Mouse (Mus musculus) kidney, embryonic 16.5 days (tissue): ENCODE results near the gene Drd3. TPM values are rescaled to one million over a fixed set of nuclear protein-coding genes. Genes with fewer than 3 reads are reported as not detected.

Source experiments
- ATAC-seq: fragments of 200-750 bp; cut with Nextera tagmentation; 2 replicates; pipeline ENCODE4 v1.8.0; 2017; ENCODE audit warnings: moderate TSS enrichment; ENCODE audit not compliant: low FRiP score, low TSS enrichment
- H3K27ac ChIP-seq: fragments of 300-500 bp; sonication (generic); 2 replicates; pipeline ENCODE4 v1.5.1; 2014; ENCODE audit warnings: low read length
- H3K27me3 ChIP-seq: fragments of 300-500 bp; sonication (generic); 2 replicates; pipeline ENCODE4 v1.6.1; 2014; ENCODE audit warnings: low read length, control low read depth, mixed read lengths; ENCODE audit not compliant: insufficient read depth
- H3K36me3 ChIP-seq: fragments of 300-500 bp; sonication (generic); 2 replicates; pipeline ENCODE4 v1.6.1; 2014; ENCODE audit warnings: low read length, control low read depth, mixed read lengths; ENCODE audit not compliant: insufficient read depth
- H3K4me1 ChIP-seq: fragments of 300-500 bp; sonication (generic); 2 replicates; pipeline ENCODE4 v1.6.1; 2014; ENCODE audit warnings: low read length, control low read depth, mixed read lengths; ENCODE audit not compliant: insufficient read depth
- H3K4me2 ChIP-seq: fragments of 300-500 bp; sonication (generic); replicated peaks from 2 replicates; pipeline ENCODE4 v1.6.1; 2014; ENCODE audit warnings: low read depth, low read length
- H3K4me3 ChIP-seq: fragments of 300-500 bp; sonication (generic); 2 replicates; pipeline ENCODE4 v1.5.1; 2014; ENCODE audit warnings: mild to moderate bottlenecking, low read length
- H3K9ac ChIP-seq: fragments of 300-500 bp; sonication (generic); replicated peaks from 2 replicates; pipeline ENCODE4 v1.6.1; 2014; ENCODE audit warnings: low read length
- H3K9me3 ChIP-seq: fragments of 300-500 bp; sonication (generic); 2 replicates; pipeline ENCODE4 v1.6.1; 2016; ENCODE audit warnings: low read length, control low read depth
- WGBS: fragments of 180-500 bp; shearing (Covaris S2); extraction: QIAGEN DNeasy Blood & Tissue Kit; methylation state at CpG from one replicate; pipeline ENCODE4 v1.1.7; 2014; 5-methylcytosine and 5-hydroxymethylcytosine counted together
- polyA plus RNA-seq: library from polyadenylated mRNA; unstranded; fragments of >200 nt; fragmentation: Nextera tagmentation; extraction: Ambion mirVana; gene quantifications from 2 replicates; pipeline ENCODE4 v1.2.1, GENCODE M21; 2015

Drd3 gene
- not detected in 2 replicates for polyA plus RNA-seq

GRCm38 (mm10) chr16:43753751-43754150 lies at the start of gene Drd3:
Gene Drd3 (plus strand): TSS chr16:43754026.
- Histone ChIP-seq H3K9me3 (no peaks in the 10 kb centered on the region), H3K27ac (no peak within 1 kb of the TSS), H3K4me1 (no peaks in the 10 kb centered on the region), H3K4me2 (no peak within 1 kb of the TSS), H3K36me3 (no peaks in the 10 kb centered on the region), H3K27me3 (no peaks in the 10 kb centered on the region), H3K9ac (no peak within 1 kb of the TSS), H3K4me3 (no peak within 1 kb of the TSS)
- no peak for ATAC-seq
- 7% methylated on average over 7 of the region's 7 CpGs for WGBS

GRCm38 (mm10) chr16:43708335-43709061 lies 45.3 kb upstream of the Drd3 start:
- Histone ChIP-seq H3K36me3 (no peaks in the 10 kb centered on the region), H3K9me3 (no peaks in the 10 kb centered on the region), H3K27me3 (no peaks in the 10 kb centered on the region), H3K27ac (no peak overlapping the region), H3K9ac (no peak overlapping the region), H3K4me1 (peaks cover 9% of the 10 kb centered on the region; the same call in 1 of the 2 replicates), H3K4me3 (peak overlapping the region; percentile 31), H3K4me2 (peak overlapping the region; percentile 49)
- peak; percentile 71; the same call in 1 of the 2 replicates for ATAC-seq
- 41% methylated on average over 13 of the region's 13 CpGs for WGBS

GRCm38 (mm10) chr16:43709062-43709413 lies 44.8 kb upstream of the Drd3 start:
- H3K4me3 ChIP-seq = peak overlapping the region; percentile 31
- peaks cover 9% of the 10 kb centered on the region; the same call in 1 of the 2 replicates for H3K4me1 ChIP-seq
- peak overlapping the region; percentile 49 for H3K4me2 ChIP-seq

GRCm38 (mm10) chr16:43709432-43710133 lies 44.2 kb upstream of the Drd3 start:
- H3K27ac ChIP-seq = no peak overlapping the region
- 39% methylated on average over 9 of the region's 9 CpGs for WGBS
- H3K9me3 ChIP-seq = no peaks in the 10 kb centered on the region
- peak overlapping the region; percentile 31 for H3K4me3 ChIP-seq
- H3K27me3 ChIP-seq = no peaks in the 10 kb centered on the region
- no peaks in the 10 kb centered on the region for H3K36me3 ChIP-seq
- no peak for ATAC-seq
- no peak overlapping the region for H3K9ac ChIP-seq
- H3K4me1 ChIP-seq = peaks cover 9% of the 10 kb centered on the region; the same call in 1 of the 2 replicates
- peak overlapping the region; percentile 49 for H3K4me2 ChIP-seq

More at GRCm38 (mm10) chr16:43709062-43709413, 44.8 kb upstream of the Drd3 start:
- Histone ChIP-seq H3K36me3 (no peaks in the 10 kb centered on the region), H3K27ac (no peak overlapping the region), H3K9me3 (no peaks in the 10 kb centered on the region), H3K9ac (no peak overlapping the region), H3K27me3 (no peaks in the 10 kb centered on the region)
- 46% methylated on average over 15 of the region's 15 CpGs for WGBS
- peak; percentile 67 for ATAC-seq

GRCm38 (mm10) chr16:43710134-43710475 lies 43.7 kb upstream of the Drd3 start:
- peaks cover 9% of the 10 kb centered on the region; the same call in 1 of the 2 replicates for H3K4me1 ChIP-seq
- H3K36me3 ChIP-seq = no peaks in the 10 kb centered on the region
- H3K27me3 ChIP-seq = no peaks in the 10 kb centered on the region
- no peak overlapping the region for H3K4me3 ChIP-seq
- H3K4me2 ChIP-seq = peak overlapping the region; percentile 49; the same call in 1 of the 2 replicates
- no peak for ATAC-seq
- 41% methylated on average over 6 of the region's 6 CpGs for WGBS
- H3K9ac ChIP-seq = no peak overlapping the region
- H3K27ac ChIP-seq = no peak overlapping the region
- H3K9me3 ChIP-seq = no peaks in the 10 kb centered on the region

GRCm38 (mm10) chr16:43710651-43711050 lies 43.2 kb upstream of the Drd3 start:
- ATAC-seq = no peak
- Histone ChIP-seq H3K4me1 (peaks cover 9% of the 10 kb centered on the region; the same call in 1 of the 2 replicates), H3K4me3 (no peak overlapping the region), H3K36me3 (no peaks in the 10 kb centered on the region), H3K27ac (no peak overlapping the region), H3K9ac (no peak overlapping the region), H3K9me3 (no peaks in the 10 kb centered on the region), H3K27me3 (no peaks in the 10 kb centered on the region), H3K4me2 (no peak overlapping the region)
- 78% methylated on average over 11 of the region's 11 CpGs for WGBS

GRCm38 (mm10) chr16:43711361-43711760 lies 42.5 kb upstream of the Drd3 start:
- Histone ChIP-seq H3K4me3 (no peak overlapping the region), H3K36me3 (no peaks in the 10 kb centered on the region), H3K4me1 (peaks cover 9% of the 10 kb centered on the region; the same call in 1 of the 2 replicates), H3K9ac (no peak overlapping the region), H3K27ac (no peak overlapping the region), H3K27me3 (no peaks in the 10 kb centered on the region), H3K4me2 (no peak overlapping the region), H3K9me3 (no peaks in the 10 kb centered on the region)
- 94% methylated on average over 7 of the region's 7 CpGs for WGBS
- no peak for ATAC-seq

- Histone ChIP-seq H3K4me3 (no peak overlapping the region), H3K9ac (no peak overlapping the region), H3K4me2 (no peak overlapping the region), H3K9me3 (no peaks in the 10 kb centered on the region), H3K27me3 (no peaks in the 10 kb centered on the region), H3K36me3 (no peaks in the 10 kb centered on the region), H3K4me1 (no peaks in the 10 kb centered on the region), H3K27ac (no peak overlapping the region)
- 77% methylated on average over 3 of the region's 3 CpGs for WGBS
- ATAC-seq = no peak
Observed at GRCm38 (mm10) chr16:43724444-43724843, 29.4 kb upstream of the Drd3 start.

- H3K36me3 ChIP-seq = no peaks in the 10 kb centered on the region
- no peaks in the 10 kb centered on the region for H3K9me3 ChIP-seq
- H3K9ac ChIP-seq = no peak overlapping the region
- no peak overlapping the region for H3K4me2 ChIP-seq
- H3K27me3 ChIP-seq = no peaks in the 10 kb centered on the region
- no peak for ATAC-seq
- WGBS = 80% methylated on average over 8 of the region's 8 CpGs
- no peak overlapping the region for H3K4me3 ChIP-seq
- H3K27ac ChIP-seq = no peak overlapping the region
- no peaks in the 10 kb centered on the region for H3K4me1 ChIP-seq
Observed at GRCm38 (mm10) chr16:43729506-43730221, 24.2 kb upstream of the Drd3 start.
